Mouse (Mus musculus) spleen, embryonic (tissue): ENCODE measurements at regions not wholly inside any gene's neighbourhood (a gene's known extent, or its start where the extent isn't known, plus 50 kb on each side); places are given as distances from the start of the nearest gene placed in this dataset.
"Not testable (repeated sequence)": the region's sequence is repeated elsewhere in the genome, so short reads cannot be mapped to it uniquely, and the experiment has no call there.

Source experiments
- CTCF ChIA-PET: fragments of 350-600 bp; sonication (Branson Sonifier 250); formaldehyde crosslinking; loops from one replicate; lab custom pipeline; 2022; lab: Charles Lee

GRCm38 (mm10) chr14:120830389-120830835 is 80.6 kb upstream of the Ipo5 start:
- CTCF ChIA-PET: not testable (repeated sequence)

DNA sequence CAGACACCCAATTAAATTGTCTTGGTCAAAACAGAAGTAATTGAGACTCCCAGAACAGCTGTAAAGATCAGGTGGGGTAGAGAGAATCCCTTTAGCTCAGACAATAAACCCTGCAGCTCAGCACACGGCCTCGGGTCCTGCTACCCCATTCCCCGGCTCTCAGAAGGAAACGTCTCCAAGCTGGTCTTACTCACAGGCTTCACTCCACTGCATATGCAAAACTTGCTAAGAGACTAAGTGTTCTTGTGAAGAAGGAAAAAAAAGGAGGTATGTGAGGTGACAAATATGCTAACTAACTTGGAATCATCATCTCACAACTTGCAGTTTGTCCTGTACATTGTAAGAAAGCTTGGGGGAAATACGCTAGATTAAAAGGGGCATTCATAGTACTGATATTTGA is 79.6 kb upstream of the Ipo5 start:
- CTCF ChIA-PET: no interaction called here

GRCm38 (mm10) chr14:120831847-120832613 is 79.0 kb upstream of the Ipo5 start:
- CTCF ChIA-PET: interaction anchor here (0.6 kb wide), 1 partner anchor 803 kb away, joined by 8 read pairs; no protein-coding TSS in a partner anchor

DNA sequence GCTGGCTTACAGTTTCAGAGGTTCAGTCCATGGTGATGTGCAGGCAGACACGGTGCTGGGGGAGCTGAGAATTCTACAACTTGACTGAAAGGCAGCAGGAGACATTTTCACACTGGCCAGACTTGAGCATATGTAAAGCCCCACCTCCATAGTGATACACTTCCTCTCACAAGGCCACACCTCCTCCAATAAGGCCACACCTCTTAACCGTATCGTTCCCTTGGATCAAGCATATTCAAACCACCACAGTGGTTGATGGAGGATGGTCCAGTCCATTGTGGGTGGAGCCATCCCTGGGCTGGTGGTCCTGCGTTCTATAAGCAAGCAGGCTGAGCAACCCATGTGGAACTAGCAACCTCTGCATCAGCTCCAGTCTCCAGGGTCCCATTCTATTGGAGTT is 76.2 kb upstream of the Ipo5 start:
- CTCF ChIA-PET: no interaction called here

GRCm38 (mm10) chr14:120835758-120836157 is 75.3 kb upstream of the Ipo5 start:
- CTCF ChIA-PET: no interaction called here

- CTCF ChIA-PET: no interaction called here
Observed at GRCm38 (mm10) chr14:120836535-120837316, 74.3 kb upstream of the Ipo5 start.

DNA sequence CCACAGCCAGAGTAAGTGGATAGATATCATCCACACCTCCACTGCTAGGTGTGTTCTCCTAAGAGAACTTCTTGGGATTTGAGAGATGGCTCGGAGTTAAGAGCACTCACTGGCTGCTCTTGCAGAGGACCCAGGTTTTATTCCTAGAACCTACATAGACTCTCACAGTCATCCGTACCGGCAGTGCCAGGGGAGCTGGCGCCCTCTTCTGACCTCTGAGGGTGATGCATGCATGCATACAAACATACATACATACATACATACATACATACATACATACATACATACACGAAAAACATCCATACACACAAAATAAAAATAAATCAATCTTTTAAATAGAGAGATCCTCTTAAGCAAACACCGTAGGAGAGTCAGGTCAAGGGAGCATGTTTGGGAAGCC is 70.1 kb upstream of the Ipo5 start:
- CTCF ChIA-PET: no interaction called here

GRCm38 (mm10) chr14:120841311-120841710 is 69.7 kb upstream of the Ipo5 start:
- CTCF ChIA-PET: no interaction called here

DNA sequence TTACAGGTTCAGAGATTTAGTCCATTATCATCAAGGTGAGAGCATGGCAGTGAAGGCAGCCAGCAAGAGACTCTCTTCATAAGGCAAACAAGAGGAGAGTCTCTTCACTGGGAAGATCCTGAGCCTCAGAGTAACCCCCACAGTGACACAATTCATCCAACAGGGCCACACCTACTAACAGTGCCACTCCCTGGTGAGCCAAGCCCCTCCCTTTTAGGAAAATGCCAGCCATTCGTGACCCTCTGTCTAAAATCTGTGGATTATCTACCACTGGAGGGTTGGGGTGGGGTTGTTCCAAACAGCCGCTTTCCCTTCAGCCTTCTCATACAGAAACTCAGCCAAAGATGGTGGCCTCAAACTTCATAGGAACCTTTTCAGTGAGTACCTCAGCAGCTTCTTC is 65.9 kb upstream of the Ipo5 start:
- CTCF ChIA-PET: no interaction called here

- CTCF ChIA-PET: interaction anchor here (0.6 kb wide), 1 partner anchor 180 kb away, joined by 3 read pairs; no protein-coding TSS in a partner anchor
Observed at GRCm38 (mm10) chr14:120846073-120846850, 64.8 kb upstream of the Ipo5 start.

DNA sequence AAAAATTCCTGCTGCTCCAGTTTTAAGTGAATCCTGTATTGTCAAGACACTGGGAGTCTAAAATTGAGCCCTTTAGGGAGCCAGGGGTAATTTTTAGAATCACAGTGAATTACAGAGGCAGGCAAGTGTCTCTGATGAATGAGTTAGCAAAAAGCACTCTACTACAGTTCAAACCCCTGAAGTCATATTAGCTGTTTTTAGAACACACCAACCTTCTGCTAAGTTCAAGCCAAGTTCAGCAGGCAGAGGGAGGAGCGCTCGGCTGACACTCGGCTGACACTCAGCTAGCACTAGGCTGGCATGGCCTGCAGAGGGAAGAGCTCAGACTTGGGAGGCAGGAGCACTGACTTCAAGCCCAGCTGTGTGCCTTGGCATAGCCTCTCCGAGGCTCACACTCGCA is 64.0 kb upstream of the Ipo5 start:
- CTCF ChIA-PET: no interaction called here

GRCm38 (mm10) chr14:120848083-120848951 is 62.7 kb upstream of the Ipo5 start:
- CTCF ChIA-PET: no interaction called here

DNA sequence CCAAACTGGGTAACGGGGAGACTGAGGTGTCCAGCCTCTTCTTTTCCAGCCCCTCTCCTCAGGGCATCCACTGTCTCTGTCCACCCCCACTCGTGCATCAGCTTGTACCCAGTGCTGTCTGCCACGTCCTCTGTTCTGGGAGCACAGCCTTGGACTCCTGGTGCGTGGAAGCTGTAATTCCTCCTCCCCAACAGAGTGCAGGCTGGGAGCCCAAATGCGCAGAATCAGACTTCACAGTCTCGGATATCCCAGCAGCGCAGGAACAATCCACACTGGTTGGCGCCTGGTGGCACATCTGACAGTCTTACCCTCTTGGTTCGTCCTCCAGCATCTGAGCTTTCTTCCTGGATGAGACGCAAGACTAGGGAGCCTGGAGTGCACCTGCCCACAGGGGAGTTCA is 61.9 kb upstream of the Ipo5 start:
- CTCF ChIA-PET: no interaction called here

DNA sequence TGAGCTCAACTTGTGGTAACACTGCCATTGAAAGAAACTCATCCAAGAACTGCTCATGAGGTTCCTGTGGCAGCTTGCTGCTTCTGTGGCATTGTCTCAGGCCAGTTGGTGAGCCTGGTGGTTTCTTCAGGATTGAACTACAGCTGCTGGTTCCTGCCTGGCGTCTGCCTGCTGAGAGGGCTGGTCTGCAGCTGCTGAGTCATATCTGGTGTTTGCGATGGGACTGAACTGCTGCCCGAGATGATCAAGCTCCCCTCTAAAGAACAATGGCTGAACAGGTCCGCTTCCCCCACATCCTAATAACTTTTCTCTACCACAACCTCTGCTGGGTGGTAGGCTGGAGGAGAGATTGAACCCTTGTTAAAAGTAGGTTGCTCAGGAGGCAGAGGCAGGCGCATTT is 57.4 kb upstream of the Ipo5 start:
- CTCF ChIA-PET: no interaction called here

GRCm38 (mm10) chr14:120854559-120854958 is 56.5 kb upstream of the Ipo5 start:
- CTCF ChIA-PET: no interaction called here

DNA sequence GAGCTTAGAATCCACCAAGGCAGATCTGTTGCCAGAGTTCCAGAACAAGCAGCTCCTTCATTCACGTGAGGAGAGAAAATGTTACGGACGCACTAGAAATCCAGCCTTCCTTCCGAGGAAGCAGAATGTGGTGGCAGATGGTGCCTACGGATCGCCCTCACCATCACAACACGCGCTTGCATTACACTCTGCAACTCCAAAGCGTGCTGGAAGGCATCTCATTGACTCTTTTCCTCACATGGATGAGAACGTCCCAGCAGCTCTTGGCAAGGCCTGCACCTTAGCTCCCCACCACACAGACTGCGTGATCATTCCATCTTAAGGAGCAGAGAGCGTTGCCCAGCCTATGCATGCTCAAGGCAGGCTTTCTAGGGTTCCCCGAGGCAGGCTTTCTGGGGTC is 55.8 kb upstream of the Ipo5 start:
- CTCF ChIA-PET: no interaction called here
